Mouse (Mus musculus) adrenal gland, adult 2 months (tissue): ENCODE results near the gene Osgin1. TPM values are rescaled to one million over a fixed set of nuclear protein-coding genes. Genes with fewer than 3 reads are reported as not detected.

Experiments
- DNase-seq: peaks from one replicate; pipeline ENCODE4 v3.0.0; 2021
- polyA plus RNA-seq: library from polyadenylated mRNA; depleted of rRNA; stranded (reverse); fragments of >200 nt; gene quantifications from 2 replicates; pipeline ENCODE4 v1.2.3, GENCODE M21; 2012
- total RNA-seq, 2 experiments: library from RNA; stranded (reverse); gene quantifications; 2 replicates each; pipeline ENCODE4 v1.2.3; 2021

Gene Osgin1
- total and polyA plus RNA-seq, 3 experiments, result 123 to 266 (median 166) TPM

DNA sequence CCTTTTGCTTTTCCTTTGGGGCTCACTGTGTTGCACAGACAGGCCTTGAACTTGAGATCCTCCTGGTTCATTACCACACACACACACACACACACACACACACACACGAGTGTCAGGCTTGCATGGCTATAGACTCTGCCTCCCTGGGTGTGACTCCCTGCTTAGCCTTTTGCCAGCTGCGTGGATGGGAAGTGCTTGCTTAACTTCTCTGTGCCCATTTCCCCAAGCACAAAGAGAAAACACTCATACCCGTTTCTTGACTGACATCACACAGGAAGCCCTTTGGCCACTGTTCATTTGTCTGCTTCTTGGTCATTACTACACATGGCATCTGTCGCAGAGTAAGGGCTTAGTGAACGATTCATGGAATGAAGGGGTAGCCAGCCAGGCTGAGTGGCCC lies 8.1 kb downstream of the Osgin1 start:
- DNase-seq, result no peak

DNA sequence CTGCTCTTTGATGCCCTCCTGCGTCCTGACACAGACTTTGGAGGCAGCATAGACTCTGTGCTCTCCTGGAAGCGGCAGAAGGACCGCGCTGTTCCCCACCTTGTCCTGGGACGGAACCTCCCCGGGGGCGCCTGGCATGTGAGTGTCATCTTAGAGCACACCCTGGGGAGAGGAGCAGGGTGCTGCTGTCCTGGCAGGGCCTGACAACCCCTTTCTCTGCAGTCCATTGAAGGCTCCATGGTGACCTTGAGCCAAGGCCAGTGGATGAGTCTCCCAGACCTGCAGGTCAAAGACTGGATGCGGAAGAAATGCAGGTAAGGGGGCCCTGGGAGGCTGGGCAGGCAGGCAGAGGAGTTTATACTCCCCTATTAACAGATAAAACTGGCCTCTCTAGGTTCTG lies 9.0 kb downstream of the Osgin1 start:
- no peak for DNase-seq

DNA sequence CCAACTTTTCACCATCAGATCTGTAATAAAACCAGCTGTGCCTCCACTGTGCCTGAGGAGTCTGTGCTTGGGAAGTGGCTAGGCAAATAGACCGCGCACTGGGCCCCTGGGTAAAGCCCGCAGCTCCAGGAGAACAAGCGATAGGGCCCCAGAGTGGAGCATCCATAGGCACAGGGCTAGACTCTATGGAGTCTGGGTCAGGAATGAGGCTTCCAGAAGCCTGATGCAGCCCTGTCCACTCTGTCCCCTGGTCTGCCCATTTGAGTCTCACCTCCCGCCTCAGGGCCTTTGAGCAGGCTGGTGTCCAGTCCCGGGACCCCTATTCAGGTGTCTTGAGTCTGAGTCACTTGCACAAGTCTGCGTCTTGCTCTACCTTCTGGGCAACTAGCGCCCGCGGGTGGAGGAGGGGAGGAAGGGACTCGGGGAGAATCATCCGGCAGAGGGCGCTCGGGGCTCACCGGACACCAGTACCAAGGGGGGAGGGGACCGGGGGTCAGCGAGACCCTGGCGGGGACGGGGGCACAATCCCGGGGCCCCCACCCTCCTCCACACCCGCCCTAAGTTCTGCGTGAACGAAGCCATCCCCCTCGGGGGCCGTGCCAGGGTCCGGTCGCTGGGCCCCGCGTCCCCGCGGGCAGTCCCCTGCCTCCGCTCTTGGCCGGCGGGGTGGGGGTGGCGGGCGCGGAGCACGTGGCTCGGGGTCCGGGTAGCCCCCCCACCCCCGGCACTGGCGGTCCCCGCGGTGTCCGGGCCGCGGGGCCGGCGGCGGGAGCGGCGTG lies 12.5 kb downstream of the Osgin1 start, which contains the start of gene Necab2:
TSS of gene Necab2 (plus strand) at position 509 of the 779 bp plus-strand sequence.
- peak; percentile 92 for DNase-seq

DNA sequence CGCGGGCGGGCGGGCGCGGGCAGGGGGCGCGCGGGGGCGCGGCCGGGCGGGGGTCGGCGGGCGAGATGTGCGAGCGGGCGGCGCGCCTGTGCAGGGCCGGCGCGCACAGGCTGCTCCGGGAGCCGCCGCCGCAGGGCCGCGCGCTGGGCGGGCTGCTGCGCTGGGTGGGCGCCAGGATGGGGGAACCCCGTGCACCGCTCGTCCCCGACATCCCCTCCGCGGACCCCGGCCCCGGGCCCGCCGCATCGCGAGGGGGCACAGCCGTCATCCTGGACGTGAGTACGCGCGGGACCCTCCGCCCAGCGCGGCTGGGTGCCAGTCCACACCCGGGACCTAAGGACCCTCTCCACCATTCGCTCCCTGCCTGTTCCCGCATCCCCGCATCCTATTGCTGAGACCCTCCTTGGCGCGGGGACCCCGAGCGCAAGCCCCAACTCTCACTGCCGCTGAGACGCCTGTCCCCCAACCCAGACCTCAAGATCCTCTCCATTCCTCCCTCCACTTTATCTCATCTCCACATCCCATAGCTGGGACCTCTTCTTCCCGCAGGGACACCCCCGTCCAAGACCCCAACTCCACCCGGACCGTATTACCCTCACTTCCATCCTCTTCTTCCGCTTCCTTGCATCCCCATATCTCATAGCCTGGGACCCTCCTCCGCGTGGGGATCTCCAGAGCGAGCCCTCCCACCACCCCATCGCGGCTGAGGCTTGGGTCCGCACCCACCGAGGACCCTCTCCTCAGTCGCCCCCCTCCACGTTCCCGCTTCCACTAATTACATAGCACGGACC lies 13.3 kb downstream of the Osgin1 start:
- DNase-seq, result peak; percentile 60

DNA sequence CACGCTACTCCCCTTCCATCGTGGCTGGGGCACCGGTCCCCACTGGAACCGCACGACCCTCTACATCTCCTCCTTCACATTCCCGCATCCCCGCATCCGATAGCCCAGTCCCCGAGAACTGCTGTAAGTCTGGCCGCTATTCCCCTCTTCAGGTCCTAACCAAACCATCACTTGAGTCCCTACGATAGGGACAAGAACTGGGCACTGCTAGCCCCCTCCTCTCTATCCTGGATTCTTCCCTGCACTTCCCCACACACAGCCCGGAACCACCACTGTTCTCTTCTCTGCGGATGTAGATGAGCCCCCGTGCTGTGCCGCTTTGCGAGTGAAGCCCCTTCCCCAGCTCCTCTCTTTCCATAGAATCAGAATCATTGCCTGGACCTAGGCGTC lies 13.9 kb downstream of the Osgin1 start:
- no peak for DNase-seq

DNA sequence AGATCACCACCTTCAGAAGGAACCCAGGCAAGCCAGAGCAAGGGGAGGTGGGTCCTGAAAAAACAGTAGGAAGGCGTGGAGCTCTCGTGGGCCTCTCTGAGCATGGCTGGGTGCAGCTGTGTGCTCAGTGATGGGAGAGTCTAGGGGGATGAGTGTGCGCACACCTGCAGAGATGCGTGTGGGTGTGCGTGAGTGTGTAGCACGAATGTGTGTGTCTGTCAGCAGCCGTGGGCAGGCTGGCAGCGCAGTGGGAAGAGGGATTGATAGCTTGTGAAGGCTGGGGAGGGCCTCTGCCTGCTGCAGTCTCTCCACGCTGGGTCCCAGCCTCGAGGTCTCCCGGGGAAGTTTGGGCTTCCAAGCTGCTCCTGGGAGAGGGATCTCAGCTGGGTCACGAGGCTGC lies 15.7 kb downstream of the Osgin1 start:
- no peak for DNase-seq

DNA sequence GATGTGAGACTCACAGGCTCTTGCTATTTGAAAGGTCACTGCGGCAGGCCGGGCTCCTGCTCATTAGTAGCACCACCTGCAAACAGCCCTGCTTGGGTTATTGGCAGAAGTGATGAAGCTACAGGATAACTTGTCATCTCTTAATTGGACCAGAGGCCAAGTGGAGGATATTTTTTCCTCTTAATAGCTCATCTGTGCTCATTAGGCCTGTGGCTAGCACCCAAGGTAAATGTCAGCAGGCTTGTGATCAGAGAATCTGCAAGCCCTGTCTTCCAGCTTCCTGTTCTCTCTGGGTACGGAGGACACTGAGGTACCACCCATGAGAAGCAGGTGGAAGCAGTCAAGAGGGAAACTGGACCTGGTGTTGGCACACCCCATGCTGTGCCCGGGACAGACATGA lies 17.2 kb downstream of the Osgin1 start:
- DNase-seq, result no peak

DNA sequence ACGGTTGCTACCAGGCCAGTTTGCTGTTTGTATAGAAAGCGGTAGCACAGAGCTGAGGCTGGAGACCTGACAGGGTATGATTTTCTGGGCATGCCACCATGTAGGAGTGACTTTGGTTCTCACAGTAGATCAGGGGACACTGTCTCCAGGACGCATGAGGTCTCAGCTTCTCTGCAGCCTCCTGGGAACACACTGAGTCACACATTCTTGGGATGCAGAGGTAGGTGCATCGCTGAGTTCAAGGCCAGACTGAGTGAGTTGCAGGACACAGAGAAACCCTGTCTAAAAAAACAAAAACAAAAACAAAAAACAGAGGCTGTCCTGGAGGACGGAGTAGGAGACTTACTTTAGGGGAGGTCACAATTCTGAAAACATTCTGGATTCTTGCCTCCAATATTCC lies 19.0 kb downstream of the Osgin1 start:
- DNase-seq, result no peak

DNA sequence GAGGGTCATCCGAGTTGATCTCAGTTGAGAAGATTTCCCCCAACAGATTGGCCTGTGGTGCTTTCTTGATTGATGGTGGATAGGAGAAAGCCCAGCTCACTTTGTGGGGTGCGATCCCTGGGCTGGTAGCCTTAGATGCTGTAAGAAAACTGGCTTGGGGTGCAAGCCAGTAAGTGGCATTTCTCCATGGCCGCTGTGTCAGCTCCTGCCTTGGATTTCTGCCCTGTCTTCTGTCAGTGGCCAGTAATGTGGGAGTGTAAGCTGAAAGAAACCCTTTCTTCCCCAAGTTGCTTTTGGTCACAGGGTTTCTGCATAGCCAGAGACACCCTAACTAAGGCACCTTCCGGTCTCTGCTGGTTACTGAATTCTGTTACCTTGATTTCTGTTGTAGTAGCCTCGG lies 22.1 kb downstream of the Osgin1 start:
- DNase-seq, result no peak

DNA sequence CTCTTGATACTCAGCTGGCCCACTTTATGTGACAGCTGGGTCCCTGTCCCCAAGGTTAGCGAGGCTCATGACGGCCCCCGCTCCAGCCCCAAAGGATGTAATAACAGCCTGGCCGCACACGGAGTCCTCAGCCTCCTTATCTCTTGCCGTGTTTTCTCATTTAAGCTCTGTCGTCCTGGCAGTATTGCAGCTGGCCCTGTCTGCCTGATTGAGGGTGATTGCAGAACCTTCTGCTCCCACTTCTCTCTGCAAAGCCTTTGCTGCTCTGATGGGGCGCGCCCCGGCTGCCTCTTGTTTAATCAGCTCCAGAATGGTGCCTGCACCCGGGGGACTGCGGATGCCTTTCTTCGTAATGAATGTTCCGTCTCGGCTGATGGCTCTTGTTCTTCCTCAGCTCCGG lies 25.8 kb downstream of the Osgin1 start:
- no peak for DNase-seq

DNA sequence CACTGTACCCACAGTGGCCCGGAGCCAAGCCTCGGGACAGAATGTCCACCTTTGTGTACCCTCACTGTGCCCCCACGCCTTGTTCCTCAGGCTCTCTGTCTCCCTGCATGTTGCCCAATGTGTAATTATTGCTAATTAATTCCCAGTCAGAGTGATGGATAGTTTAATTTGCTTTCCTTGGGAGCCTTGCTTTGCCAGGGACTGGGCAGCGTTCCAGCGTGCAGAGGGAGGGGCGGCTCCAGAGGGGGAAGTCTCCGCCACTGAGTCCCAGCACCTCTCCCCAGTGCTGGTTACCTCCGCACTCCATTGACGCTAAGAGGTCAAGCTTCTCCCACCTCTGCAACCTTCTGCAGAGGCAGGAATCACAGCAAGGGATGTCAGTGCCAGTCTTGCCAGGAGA lies 27.4 kb downstream of the Osgin1 start:
- no peak for DNase-seq

DNA sequence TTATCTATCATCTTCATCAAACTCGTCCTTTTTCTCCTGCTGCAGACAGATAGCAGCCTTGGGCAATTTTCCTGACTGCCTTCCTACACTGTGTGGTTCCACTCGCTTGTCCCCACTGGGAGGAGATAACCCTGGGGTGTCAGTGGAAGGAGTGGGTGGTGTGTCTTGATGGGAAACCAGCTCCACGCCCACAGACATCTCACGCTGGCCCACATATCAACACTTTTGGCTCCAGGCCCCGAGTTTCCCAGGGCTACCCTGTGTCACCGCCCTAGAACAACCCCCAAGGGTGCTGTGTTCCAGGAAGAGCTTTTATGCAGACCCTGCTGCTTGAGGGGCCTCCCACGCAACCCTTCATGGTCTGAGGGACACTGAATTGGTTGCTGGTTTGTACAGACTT lies 29.8 kb downstream of the Osgin1 start:
- no peak for DNase-seq

DNA sequence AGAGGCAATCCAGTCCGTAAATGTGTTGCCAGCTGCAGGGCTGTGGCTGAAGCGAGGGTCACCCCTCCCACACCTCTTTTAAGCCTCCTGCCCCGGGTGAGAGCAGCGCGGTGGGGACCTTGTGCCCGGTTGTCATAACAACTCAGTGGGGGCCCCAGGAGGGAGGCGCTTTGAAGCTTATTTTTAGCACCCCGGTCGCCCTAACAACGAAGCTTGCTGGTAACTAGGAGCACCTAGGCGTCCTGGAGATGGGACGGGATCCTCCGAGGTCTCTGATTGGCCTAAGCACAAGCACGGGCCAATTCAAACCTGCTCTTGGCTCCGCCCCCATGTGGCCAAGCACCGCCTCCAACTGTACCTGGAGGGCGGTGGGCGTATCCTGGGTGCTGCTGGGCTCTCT lies 32.2 kb downstream of the Osgin1 start:
- peak; percentile 36 for DNase-seq

DNA sequence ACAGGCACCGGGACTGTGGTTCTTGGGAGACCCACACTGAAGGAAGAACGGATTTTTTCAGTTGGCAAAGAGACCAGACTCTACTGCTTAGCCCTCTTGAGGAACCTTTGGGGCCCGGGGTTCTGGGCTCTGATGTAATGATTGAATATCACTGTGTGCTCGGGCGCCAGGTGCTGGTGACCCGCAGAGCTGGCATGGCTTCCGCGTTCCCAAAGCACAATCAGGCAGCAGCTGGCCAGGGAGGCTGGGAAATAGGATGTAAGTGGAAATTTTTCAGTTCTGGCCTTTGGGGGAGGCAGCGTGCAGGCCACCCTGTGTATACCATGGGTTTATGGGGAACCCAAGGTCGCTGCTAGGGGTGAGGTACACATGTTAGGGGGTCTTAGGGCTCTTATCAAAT lies 32.9 kb downstream of the Osgin1 start:
- DNase-seq, result no peak

DNA sequence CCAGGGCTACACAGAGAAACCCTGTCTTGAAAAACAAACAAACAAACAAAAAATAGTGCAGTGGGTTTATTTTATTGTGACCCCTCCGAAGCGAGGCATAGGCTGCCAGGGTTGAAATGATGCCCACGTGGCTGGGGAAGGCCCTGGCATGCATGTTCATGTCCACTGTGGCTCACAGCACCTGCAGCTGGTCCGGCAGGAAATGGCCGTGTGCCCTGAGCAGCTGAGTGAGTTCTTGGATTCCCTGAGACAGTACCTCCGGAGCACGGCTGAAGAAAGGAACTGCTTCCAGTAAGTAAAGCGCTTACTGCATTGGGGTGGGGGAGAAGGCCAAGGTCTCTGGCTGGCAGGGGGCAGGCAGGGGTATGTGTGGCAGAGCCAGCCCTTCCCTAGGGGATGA lies 34.2 kb downstream of the Osgin1 start:
- DNase-seq, result no peak

DNA sequence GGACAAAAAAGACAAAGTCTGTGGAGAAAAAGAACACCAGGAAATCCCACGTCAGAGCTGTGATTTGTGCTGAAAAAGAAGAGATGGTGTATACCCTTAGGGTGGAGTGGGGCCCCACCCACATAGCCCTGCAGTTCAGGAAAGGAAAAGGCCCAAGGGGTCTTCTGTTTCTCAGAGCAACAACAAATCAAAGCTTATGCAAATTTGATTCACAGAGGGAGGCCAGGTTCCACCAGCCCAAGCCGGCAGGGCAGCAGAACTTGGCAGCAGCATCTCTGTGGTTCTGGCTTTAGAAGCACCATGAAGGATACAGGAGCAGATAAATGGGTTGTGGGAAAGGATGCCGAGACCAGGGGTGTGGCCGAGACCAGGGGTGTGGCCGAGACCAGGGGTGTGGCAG lies 44.8 kb downstream of the Osgin1 start:
- no peak for DNase-seq

DNA sequence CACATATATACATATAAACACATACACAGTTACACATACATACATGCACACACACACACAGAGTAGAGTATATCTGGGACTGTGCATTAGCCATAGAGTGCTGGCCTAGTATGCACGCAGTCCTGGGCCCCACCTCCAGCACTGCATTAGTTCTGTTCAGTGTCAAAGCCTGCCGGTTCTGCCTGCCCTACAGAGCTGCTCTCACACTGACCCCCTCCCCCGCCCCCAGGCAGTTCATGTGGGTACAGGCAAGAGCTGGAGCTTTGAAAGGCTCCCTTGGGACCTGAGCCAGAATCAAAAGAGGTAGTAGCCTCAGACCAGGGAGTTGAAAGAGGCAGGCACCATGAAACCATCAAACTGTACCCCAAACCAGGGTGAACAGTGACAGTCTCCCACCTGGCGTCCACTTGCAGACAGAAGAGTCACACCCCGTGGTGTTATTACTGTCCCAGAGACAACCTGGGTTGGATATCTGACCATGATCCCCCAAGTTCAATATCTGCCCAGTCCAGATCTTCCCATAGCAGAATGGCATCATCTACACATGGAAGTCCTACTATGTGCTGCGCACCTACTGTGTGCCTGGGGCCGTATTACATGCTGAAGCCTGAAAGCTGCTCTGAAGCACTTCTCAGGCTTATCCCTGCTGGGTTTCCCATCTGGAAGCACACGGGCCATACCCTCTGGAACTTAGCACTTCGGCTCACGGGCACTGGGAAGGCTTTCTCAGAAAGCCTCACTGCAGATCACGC lies 50.4 kb downstream of the Osgin1 start:
- no peak for DNase-seq

DNA sequence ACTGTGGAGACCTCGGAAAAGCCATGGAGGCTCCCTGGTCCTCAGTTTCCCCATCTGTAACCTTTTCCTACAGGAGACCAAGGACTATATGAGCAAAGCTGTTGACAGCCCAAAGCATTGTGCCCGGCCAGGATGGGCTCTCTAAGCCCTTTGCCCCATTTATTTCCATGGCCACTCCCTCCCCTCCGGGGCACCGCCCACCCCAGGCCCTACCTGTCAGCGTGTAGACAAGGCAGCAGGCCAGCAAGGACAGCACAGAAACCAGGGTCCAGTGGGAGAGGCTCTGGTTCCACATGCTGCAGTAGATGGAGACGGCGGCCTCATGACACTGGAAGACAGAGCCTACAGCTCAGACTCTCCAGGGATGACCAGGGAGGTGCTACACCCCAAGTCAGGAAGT lies 53.2 kb downstream of the Osgin1 start:
- DNase-seq, result no peak
